Comparison of ENCODE assay signal across 20 mouse cellular contexts in the genomic region with DNA sequence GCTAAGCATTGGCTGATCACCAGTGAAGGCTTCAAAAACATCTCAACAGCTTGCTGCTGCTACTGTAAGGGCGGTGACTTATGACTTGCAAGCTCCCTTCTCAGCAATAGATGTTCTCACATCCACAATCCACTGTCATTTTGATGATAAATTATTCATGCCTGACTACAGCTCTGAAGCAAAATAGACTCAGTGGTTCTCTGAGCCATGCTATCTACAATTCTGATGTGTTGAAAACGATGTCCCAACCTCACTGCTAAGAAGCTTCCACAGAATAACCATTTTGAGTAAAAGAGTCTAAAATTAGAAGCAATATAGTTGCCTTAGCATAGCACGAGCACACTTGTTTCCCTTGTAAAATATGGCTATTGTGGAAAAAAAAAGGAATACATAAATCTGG.
"Had no signal": no experiment of that assay in that cellular context is flagged by ENCODE, and none has a peak within 500 bp of the region (broad histone marks: within the 10 kb centered on the region; RNA-seq: fewer than 3 reads in every experiment).

No protein-coding gene starts in this region.

- H3K27ac ChIP-seq: liver, embryonic 15.5 days; lung, embryonic 15.5 days; macrophage; midbrain, embryonic 13.5 days; neural tube, embryonic 13.5 days; neural tube, embryonic 15.5 days had no signal

- H3K4me2 ChIP-seq: liver, embryonic 15.5 days; lung, embryonic 15.5 days; midbrain, embryonic 11.5 days; midbrain, embryonic 13.5 days; neural tube, embryonic 13.5 days; neural tube, embryonic 15.5 days had no signal

- DNase-seq: liver, postnatal 0 days; lung, adult 2 months; lung, postnatal 14 days; lung, postnatal 36 days; right cerebral cortex, postnatal 14 days; spleen, adult 18-20 months; thymus, adult 18-20 months; thymus, postnatal 14 days; thymus, postnatal 36 days had no signal

- H3K4me1 ChIP-seq: liver, embryonic 15.5 days; lung, embryonic 15.5 days; megakaryocyte, embryonic 14.5 days; midbrain, embryonic 13.5 days; neural tube, embryonic 13.5 days; neural tube, embryonic 15.5 days had no signal

- H3K9ac ChIP-seq: liver, embryonic 15.5 days; liver, postnatal 0 days; lung, embryonic 15.5 days; midbrain, embryonic 13.5 days; neural tube, embryonic 13.5 days; neural tube, embryonic 15.5 days had no signal

- H3K27me3 ChIP-seq: liver, embryonic 15.5 days; lung, embryonic 15.5 days; megakaryocyte, embryonic 14.5 days; midbrain, embryonic 13.5 days; neural tube, embryonic 13.5 days; neural tube, embryonic 15.5 days had no signal

- H3K36me3 ChIP-seq: liver, embryonic 15.5 days; lung, embryonic 15.5 days; midbrain, embryonic 13.5 days; neural tube, embryonic 13.5 days; neural tube, embryonic 15.5 days had no signal

- H3K9me3 ChIP-seq: liver, embryonic 15.5 days; lung, embryonic 15.5 days; megakaryocyte, embryonic 14.5 days; midbrain, embryonic 13.5 days; neural tube, embryonic 13.5 days; neural tube, embryonic 15.5 days had no signal

- ATAC-seq: liver, postnatal 0 days; lung, postnatal 0 days; midbrain, embryonic 13.5 days; midbrain, embryonic 16.5 days had no signal

- H3K4me3 ChIP-seq: liver, embryonic 15.5 days; lung, embryonic 15.5 days; megakaryocyte, embryonic 14.5 days; midbrain, embryonic 13.5 days; myocyte; neural tube, embryonic 13.5 days; neural tube, embryonic 15.5 days had no signal
